Mouse (Mus musculus): ENCODE results near the gene Itfg2. TPM values are rescaled to one million over a fixed set of nuclear protein-coding genes. Genes with fewer than 3 reads are reported as not detected.

Itfg2 gene
- total RNA-seq, 4 experiments from 2014 or later, result 27.9 to 35.5 (median 29.1) TPM

DNA sequence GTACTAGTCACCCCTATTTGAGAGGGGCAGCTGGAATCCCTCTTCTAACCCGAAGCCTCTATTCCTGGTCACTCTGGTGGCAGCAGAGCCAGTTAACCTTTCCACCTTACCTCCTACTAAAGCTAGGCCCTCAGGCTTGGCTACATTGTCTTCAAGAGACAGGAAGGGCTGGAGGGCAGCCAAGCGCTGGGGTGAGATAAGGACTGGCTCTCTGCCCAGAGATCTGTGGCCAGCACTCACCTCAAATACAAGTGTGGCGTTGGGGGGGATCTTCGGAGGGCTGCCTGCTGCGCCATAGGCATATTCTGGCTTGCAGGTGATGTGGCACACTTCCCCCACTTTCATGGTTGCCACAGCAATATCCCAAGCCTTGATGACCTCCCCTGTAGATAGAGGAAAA lies 10.7 kb upstream of the Itfg2 start:
- no peak for DNase-seq (ENCODE audit: low spot score in 2 of 2)

DNA sequence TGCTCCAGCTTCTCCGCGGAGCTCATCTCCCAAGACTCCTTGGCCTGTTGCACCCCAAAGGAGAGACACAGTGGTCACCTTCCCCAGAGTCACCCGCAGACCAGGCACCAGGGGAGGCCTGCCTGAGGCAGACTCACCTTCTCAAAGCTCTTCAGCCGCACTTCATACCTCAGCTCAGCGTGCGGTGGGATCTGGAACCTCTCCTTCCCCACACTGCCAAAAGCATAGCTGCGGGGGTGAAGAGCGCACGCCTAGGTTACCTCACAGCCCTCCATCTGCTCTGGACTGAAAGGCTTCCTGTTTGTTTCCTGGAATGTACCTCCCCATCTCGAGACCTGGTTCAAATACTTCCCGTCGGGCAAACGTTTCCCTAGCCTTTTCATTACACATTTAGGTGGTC lies 8.8 kb upstream of the Itfg2 start:
- DNase-seq (ENCODE audit: low spot score in 2 of 2), result no peak

DNA sequence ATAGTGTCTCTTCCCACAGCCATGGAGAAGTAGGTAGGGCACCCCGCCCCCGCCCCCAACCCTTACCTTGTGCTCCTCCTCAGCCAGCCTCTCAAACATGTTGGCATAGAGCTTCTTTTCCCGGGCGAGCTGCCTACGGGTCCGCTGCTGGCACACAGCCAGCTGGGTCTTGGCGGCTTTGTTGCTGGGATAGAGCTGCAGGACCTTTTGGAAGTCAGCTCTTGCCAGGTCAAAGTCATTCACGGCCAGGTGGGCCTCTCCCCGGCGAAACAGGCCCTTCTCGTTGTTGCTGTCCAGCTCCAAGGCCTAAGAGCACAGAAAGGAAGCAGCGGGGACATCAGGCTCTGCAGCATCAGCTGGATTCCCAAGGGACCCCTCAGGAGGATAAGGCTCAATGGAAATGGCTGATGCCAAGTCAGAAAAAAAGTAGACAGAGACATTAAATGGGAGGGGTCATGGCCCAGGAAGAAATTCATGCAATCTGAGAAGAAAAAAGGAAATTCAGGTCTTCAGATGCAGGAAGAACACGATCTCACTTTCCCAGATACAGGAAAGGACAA lies 7.7 kb upstream of the Itfg2 start:
- no peak for DNase-seq (ENCODE audit: low spot score in 2 of 2)

DNA sequence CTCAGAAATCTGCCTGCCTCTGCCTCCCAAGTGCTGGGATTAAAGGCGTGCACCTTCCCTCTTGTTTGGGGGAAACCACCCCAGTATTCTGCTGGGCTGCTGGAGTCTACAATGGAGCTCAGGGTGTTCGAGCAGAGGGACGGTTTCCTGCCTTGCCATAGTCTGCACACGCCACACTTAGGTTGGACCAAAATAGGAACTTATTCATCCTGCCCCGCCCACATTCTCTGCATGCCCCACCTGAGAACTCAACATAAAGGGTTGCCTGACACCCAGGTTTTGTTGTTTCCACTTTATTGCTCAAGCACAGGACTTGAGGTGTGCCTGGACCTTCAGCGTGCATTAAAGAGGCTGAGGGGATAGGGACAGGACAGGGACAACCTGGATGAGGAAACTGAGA lies 5.1 kb upstream of the Itfg2 start:
- no peak for DNase-seq (ENCODE audit: low spot score in 2 of 2)

DNA sequence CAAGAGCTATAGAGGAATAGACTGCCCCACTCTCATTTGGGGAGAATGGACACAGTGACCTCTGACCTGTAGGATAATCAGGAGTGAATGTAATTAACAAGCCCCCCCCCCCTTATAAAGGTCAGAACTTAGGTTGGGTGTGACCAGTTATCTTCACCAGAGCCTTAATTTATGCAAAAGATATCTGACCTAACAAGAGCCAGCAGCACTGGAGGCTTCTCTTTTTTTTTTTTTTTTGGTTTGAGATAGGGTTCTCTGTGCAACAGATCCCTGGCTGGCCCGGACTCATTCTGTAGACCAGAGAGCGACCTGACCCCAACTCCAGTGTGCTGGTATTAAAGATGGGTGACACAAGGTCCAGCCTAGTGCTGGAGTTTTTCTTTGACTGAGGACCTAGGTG lies 4.6 kb upstream of the Itfg2 start:
- no peak for DNase-seq (ENCODE audit: low spot score in 2 of 2)

DNA sequence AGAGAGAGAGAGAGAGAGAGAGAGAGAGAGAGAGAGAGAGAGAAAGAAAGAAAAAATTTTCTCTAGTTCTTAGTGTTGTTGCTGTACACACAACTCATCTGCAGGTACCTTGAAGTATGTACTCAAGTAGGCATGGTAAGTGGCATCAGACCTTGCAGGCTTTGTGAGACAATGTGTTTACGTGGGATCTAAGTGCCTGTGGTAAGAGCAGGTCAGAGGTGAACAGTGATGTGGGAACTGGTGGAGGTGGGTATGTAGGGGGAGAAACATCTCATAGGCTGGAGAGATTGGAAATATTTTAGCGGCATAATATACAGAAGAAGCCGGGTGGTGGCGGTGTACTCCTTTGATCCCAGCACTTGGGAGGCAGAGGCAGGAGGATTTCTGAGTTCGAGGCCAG lies 2.8 kb upstream of the Itfg2 start:
- DNase-seq (ENCODE audit: low spot score in 2 of 2), result no peak

DNA sequence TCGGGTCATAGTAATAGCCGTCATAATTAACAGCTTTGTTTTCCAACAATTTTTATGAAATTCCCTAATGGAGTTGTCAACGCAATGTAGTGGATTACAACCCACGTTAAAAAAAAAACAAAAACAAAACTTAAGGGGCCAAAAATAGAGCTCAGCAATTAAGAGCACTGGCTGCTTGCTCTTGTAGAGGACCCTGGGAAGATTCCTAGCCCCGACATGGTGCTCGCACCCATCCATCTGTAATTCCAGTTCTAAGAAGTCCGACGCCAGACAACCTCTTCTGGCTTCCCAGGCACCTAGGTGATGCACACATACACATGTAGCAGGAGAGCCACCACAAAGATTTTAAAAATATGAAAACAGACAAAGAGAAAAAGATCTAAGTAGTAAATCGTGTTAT lies 315 bp upstream of the Itfg2 start:
- no peak for DNase-seq (ENCODE audit: low spot score in 2 of 2)

DNA sequence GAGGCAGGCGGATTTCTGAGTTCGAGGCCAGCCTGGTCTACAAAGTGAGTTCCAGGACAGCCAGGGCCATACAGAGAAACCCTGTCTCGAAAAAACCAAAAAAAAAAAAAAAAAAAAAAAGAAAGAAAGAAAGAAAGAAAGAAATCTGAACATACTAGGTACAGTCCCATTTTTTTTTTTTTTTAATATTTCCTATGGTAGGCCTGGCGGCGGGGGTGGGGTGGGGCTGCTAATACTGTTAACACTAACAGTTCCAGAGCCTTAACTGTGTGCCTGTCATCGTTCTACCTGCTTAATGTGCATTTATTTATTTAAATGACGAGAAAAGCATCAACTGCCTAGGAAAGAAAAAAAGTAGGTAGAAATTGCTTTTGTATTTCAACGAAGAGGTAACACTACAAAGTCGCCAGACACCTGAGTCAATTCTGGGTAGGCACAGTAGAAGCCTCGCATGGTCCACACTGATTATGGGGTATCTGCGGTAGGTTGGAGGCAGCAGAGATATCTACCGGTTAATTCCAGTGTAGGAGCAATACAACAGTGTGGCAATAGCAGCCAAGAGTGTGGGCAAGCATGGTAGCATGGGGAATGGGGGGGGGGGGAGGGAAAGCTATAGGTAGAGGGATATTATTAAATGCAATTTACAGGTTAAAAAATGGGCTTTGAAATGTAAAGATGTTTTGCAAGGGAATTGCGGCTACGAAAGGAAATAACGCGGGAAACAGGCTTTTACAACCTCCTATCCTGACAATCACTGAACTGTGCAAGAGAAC lies 1.0 kb downstream of the Itfg2 start:
- no peak for DNase-seq (ENCODE audit: low spot score in 2 of 2)

DNA sequence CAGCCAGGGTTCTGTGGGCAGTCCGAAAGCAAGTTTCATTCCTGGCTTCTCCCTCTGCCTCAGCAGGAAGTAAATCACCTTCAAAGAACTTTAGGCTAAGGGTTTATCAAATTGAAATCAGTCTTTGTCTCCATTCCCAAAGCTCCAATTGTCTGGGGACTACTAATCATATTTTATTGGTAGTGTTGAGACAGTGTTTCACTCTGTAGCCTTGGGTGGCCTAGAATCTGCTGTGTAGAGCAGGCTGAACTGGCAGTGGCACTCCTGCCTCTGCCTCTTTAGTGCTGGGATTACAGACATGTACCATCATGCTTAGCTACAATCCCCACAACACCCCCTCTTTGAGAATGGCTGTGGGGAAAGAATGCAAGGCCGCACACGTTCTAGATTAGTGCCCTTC lies 3.3 kb downstream of the Itfg2 start:
- DNase-seq (ENCODE audit: low spot score in 2 of 2), result no peak

DNA sequence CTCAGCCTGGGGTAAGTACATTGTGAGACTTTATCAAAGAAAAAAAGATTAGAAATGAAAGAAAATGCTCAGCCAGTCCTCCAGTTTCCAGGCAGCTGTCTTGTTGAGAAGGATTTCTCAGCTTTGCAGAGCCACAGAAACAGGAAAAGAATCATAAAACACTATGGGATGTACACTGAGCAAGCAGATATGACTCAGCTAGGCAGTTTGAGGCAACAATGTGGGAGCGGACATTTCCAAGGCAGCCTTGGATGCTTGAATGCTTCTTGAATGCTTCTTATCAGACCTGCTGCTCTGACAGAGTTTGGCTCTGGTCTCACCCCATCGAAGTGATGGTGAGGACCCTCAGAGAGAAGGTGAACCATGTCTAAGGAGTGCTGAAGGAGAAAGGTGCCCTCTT lies 3.7 kb downstream of the Itfg2 start:
- DNase-seq (ENCODE audit: low spot score in 2 of 2), result no peak

DNA sequence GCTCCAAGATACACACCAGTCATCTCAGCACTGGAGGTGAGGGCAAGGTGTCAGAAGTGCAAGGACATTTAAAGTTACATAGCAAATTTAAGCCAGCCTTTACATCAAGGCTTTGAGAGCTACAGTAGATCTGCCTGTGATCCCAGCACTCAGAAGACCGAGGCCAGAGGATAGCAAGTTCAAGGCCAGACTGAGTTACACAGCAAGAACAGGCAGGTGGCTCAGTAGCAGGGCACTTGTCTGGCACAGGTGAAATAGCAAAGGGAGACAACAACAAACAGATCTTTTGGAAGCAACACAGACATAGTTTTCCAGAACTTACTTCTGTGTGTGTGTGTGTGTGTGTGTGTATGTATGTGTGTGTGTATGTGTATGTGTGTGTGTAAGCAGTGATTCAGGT lies 6.7 kb downstream of the Itfg2 start:
- DNase-seq (ENCODE audit: low spot score in 2 of 2), result no peak

DNA sequence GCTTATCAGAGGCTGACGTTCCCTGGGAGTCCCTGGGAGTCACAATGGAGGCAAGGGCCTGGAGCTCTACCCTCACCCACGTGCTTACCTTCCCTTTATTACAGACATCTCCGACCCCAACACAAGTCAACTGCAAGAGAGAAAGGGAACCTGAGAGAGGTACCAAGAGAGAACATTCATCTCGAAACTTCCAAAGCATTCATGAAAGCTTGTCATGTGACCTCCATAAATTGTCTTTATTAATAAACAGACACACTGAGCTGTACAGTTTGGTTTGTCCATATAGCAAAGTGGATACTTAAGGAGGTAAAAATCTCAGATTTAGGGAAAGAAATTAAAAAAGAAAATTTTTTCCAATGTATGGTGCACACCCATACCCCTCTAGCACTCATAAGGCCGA lies 8.6 kb downstream of the Itfg2 start:
- no peak for DNase-seq (ENCODE audit: low spot score in 2 of 2)

DNA sequence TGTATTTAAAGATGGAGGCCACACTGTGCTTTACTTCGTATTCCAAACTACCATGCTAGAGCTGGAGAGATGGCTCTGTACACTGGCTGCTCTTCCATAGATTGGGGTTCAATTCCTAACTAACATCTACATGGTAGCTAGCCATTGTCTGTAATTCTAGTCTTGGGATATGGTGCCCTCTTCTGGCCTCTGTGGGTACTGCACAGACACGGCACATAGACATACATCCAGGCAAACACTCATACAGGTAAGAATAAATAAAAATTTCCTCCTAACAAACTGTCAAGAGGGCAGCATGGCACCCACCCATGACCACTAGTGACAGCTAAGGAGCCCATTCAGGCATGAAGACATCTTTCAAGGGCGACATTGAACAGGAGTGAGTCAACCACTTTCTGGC lies 13.6 kb downstream of the Itfg2 start:
- peak; percentile 64 to 91 for DNase-seq (ENCODE audit: low spot score in 2 of 2)

DNA sequence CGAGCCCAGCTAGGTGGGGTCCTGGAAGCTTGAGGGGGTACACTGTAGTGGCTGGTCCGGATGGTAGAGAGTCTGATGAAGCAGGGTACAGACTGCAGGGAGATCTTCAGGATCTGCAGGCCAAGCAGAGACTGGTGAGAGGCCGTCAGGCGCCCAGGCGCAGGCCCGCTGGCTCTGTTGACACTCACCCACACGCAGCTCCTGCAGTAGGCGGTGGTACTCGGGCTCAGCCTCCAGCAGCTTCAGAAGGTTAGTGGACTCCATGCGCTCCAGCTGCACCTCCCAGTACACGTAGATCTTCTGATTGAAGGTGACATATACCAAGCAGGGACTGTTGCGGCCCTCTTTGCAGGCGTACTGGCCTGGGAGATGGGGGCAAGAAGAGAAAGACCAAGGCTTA lies 14.4 kb downstream of the Itfg2 start:
- DNase-seq (ENCODE audit: low spot score in 2 of 2), result no peak

DNA sequence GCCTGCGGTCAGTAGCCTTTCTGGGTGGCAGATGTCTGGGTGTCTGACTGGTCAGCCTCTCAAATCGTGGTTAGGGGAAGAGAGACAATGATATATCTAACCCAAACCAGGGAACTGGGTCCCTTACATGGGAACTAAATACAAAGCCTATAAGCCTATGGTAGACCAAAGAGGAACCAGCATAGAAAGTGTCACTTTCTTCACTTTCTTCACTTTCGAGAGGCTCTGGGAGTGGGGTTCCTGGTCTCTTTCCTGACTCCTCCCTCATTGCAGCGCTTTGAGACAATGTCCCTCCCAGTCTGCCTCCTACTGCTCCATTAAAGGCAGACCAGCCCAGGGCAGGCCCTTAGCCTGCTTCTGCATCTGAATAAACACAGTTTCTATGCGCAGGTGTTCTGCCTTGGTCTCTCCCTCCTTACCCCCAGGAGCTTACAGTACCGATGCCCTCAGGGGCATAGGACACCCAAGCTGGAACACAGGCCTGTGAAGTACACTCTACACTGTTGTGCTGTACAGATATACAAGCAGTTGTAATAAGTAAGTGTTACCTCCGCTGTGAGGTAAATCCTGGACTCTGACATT lies 16.1 kb downstream of the Itfg2 start:
- no peak for DNase-seq (ENCODE audit: low spot score in 2 of 2)

DNA sequence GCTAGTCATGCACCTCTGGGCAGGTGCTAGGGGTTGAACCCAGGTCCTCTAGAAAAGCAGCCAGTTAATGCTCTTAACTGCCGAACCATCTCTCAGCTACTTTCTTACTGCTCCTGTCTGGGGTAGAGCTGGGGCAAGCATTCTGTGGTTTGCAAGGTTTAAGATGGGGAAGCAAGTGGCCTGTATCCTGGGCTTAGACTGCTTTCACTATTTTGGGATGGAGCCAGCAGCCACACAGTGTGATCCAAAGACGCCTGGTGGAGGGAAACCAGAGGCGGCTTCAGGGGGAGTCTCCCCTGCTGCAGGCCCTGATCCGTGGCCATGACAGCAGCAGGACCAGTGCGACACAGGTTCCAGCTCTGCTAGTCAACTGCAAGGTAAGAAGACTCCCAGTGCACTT lies 20.0 kb downstream of the Itfg2 start:
- DNase-seq (ENCODE audit: low spot score in 2 of 2), result no peak

DNA sequence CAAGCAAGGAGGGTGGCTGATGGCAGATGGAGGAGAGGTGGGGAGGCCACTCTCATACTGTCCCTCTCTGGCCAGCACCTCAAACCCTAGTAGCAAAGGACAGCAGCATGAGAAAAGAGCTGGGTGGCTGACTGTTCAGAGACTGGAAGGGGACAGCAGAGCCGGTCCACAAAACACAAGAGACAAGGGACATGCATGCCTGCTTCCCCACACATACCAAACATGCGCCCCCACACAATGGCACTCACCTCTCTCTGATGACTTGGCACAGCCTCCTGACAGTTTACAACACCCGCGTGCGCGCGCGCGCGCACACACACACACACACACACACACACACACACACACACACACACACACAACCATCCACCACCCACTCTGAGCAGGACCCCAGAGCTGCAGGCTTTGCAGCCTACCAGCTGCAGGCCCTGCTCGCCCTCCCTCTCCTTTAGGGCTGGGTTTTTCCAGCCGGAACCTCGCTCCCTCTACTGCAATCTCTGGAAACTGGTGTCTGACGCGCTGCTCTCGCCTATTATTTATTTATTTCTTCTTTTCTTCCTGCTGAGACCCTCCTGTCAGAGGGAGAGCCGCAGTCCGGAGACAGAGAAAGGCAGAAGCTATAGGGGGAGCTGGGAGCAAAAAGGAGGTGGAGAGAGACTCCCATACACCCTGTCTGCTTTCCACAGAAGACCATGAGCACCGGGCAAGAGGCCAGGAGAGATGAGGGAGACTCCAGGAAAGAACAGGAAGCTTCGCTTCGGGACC lies 25.1 kb downstream of the Itfg2 start:
- DNase-seq (ENCODE audit: low spot score in 2 of 2), result peak; percentile 44 to 55

DNA sequence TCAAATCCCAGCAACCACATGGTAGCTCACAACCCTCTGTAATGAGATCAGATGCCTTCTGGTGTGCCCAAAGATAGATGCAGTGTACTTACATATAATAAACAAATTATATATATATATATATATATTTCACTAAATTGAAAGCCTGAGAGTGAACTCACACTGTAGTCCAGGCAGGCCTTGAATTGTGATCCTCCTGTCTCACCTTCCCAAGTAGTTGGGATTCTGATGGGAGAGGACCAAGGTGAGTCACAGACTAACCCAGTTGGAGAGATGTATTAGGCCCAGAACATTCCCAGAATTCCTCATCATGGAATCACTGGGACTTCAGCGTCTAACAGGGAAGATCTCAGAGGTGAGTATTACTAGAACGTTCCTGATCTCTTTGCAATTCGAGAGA lies 25.7 kb downstream of the Itfg2 start, which contains the start of gene Nrip2:
TSS of gene Nrip2 (plus strand) at position 301 of the 400 bp plus-strand sequence.
- no peak for DNase-seq (ENCODE audit: low spot score in 2 of 2)

DNA sequence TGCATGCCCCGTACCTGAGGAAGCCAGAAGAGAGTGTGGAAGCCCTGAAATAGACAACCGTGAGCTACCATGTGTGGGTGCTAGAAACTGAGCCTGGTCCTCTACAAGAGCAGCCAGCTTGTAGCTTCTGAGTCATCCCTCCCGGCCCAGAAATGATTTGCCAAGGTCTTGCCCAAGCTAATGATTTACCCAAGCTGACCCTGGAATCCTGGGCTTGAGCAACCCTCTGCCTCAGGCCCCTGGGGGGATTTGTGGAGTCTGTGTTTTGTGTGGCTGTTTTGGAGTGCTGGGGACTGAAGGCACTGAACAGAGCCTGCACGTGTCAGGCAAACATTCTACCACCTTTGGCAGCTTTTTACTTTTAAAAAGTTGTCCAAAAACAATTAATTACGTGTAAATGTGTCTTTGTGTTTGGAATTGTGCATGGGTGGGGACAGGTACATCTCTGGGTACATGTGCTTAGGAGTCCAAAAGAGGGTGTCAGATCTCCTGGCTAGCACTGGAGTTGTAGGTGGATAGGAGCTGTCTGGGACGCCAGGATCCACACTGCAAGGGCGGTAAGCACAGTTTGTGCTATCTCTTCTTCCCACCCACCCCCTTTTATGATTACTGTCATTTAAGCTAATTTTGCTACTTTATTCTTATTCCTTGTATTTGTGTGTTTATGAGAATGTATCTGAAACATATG lies 27.0 kb downstream of the Itfg2 start:
- no peak for DNase-seq (ENCODE audit: low spot score in 2 of 2)

DNA sequence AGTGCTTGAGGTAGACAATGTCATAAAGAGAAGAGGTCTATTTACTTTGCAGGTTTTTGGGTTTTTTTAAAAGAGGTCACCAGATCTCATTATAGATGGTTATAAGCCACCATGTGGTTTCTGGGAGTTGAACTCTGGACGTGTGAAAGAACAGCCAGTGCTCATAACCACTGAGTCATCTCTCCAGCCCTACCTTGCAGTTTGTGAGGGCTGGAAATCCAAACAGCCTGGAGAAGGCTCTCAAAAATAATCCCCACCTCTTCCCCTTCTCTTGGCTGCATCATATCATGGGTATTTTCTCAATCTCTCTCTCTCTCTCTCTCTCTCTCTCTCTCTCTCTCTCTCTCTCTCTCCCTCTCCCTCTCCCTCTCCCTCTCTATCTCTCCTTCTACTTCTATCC lies 34.0 kb downstream of the Itfg2 start:
- no peak for DNase-seq (ENCODE audit: low spot score in 2 of 2)

DNA sequence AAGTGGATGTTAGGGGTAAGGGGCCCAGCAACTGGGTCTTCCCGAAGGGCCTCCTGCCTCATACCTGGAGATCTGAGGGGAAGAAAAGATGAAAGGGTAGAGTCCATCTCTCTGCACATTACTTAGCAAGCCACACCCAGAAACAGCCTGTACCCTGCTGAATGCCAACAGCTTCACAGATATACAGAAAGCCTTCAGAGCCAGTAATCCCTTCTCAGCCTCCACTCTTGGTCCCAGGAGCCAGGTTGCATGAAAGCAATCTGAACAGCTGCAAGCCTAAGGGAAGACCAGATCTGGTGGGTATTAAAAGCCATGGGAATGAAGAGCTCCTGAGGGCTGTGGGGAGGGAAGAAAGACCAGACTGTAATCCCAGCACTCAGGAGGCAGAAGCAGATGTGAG lies 35.5 kb downstream of the Itfg2 start:
- DNase-seq (ENCODE audit: low spot score in 2 of 2), result no peak

DNA sequence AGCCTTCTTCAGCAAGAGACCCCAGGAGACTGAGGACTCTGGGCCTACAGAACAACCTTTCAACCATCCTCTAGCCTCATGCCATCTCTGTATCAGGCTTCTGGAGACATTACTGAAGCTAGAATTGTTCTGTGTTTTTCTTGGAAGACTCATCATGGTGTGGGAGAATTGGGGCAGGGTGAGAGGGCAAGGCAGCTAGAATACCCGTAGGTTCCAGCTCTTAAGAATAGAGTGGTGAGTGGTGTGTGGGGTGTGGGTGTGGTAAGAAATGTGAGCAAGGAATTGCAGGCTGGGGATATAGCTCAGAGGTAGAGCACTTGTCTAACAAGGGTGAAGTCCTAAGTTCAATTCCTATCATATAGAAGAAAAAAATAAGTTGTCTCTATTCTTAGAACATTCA lies 39.7 kb downstream of the Itfg2 start:
- no peak for DNase-seq (ENCODE audit: low spot score in 2 of 2)
